Mouse (Mus musculus): Measurements from ENCODE around the gene Aco2. TPM values are rescaled to one million over a fixed set of nuclear protein-coding genes. Genes with fewer than 3 reads are reported as not detected.

Gene Aco2
- polyA plus RNA-seq, 1 experiment from 2014 or later, result 165 TPM

DNA sequence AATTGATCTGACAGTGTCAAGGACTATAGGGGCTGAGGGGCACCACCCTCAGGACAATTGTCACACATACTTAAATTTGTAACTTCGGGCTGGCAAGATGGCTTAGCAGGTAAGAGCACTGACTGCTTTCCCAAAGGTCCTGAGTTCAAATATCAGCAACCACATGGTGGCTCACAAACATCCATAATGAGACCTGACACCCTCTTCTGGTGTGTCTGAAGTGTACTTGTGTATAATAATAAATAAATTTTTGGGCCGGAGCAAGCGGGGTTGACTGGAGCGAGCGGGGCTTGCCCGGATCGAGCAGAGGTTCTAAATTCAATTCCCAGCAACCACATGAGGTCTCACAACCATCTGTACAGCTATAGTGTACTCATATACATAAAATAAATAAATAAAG lies 31.8 kb upstream of the Aco2 start:
- WGBS, result 90% methylated on average over 7 of the region's 7 CpGs
- Histone ChIP-seq H3K27ac (replicated peaks; ENCODE audit: low read depth, low read length) (no peak overlapping the region), H3K9ac (ENCODE audit: low read depth, low read length) (no peak overlapping the region), H3K4me2 (ENCODE audit: low read depth, low read length) (no peak overlapping the region), H3K27me3 (replicated peaks; ENCODE audit: control insufficient read depth, insufficient read depth, low read length) (no peaks in the 10 kb centered on the region), H3K4me1 (ENCODE audit: control insufficient read depth, insufficient read depth, low read length) (peaks cover 18% of the 10 kb centered on the region), H3K4me3 (ENCODE audit: low read depth, low read length) (no peak overlapping the region), H3K36me3 (ENCODE audit: control insufficient read depth, insufficient read depth, low read length) (no peaks in the 10 kb centered on the region), H3K9me3 (ENCODE audit: control insufficient read depth, low read length) (no peaks in the 10 kb centered on the region)
- no peak for ATAC-seq (ENCODE audit: low read depth)
- DNase-seq (ENCODE audit: low spot score), result no peak

- H3K9ac ChIP-seq (ENCODE audit: low read depth, low read length), result no peak overlapping the region
- H3K4me1 ChIP-seq (ENCODE audit: control insufficient read depth, insufficient read depth, low read length), result peaks cover 5% of the 10 kb centered on the region; the same call in 1 of the 2 replicates
- WGBS, result 88% methylated on average over 7 of the region's 7 CpGs
- 0 out of 2 replicates have a peak, but pooled peaks cover 11% of the 10 kb centered on the region for H3K36me3 ChIP-seq (ENCODE audit: control insufficient read depth, insufficient read depth, low read length)
- no peak overlapping the region for H3K4me3 ChIP-seq (ENCODE audit: low read depth, low read length)
- H3K4me2 ChIP-seq (ENCODE audit: low read depth, low read length), result no peak overlapping the region
- DNase-seq (ENCODE audit: low spot score), result no peak
- no peak for ATAC-seq (ENCODE audit: low read depth)
- H3K9me3 ChIP-seq (ENCODE audit: control insufficient read depth, low read length), result no peaks in the 10 kb centered on the region
- no peak overlapping the region for H3K27ac ChIP-seq (replicated peaks; ENCODE audit: low read depth, low read length)
- H3K27me3 ChIP-seq (replicated peaks; ENCODE audit: control insufficient read depth, insufficient read depth, low read length), result no peaks in the 10 kb centered on the region
Measured at GRCm38 (mm10) chr15:81842275-81842674, 29.8 kb upstream of the Aco2 start.

DNA sequence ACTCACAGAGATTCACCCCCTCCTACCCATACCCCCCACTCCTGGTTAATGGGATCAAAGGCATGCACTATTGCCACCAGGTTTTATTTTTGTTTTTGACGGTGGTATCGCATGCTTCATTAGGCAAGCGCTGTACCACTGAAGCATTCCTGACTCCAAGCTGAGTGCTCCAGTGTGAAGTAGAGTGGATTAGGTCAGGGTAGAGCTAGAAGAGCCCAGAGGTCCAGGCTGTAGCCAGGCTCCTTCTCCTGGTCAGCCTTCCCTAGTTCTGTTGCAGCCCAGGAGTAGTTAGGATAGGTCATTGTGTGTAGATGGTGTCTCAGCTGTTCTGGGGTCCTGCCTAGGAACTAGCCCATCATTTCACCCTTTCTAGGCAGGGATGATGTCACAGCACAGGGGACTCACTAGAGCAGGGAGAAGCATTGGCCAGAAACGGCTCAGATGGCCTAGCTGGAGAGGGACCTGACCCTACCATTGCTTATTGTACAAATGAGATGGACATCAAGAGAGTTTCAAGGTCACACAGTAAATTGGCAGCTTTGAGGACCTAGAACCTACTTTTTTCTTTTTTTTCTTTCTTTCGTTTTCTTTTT lies 27.0 kb upstream of the Aco2 start:
- H3K36me3 ChIP-seq (ENCODE audit: control insufficient read depth, insufficient read depth, low read length), result peaks cover 30% of the 10 kb centered on the region
- no peaks in the 10 kb centered on the region for H3K27me3 ChIP-seq (replicated peaks; ENCODE audit: control insufficient read depth, insufficient read depth, low read length)
- no peak overlapping the region for H3K4me3 ChIP-seq (ENCODE audit: low read depth, low read length)
- ATAC-seq (ENCODE audit: low read depth) (no peak), DNase-seq (ENCODE audit: low spot score) (no peak)
- no peak overlapping the region for H3K27ac ChIP-seq (replicated peaks; ENCODE audit: low read depth, low read length)
- H3K9me3 ChIP-seq (ENCODE audit: control insufficient read depth, low read length), result no peaks in the 10 kb centered on the region
- WGBS, result 70% methylated on average over 5 of the region's 5 CpGs
- no peaks in the 10 kb centered on the region for H3K4me1 ChIP-seq (ENCODE audit: control insufficient read depth, insufficient read depth, low read length)
- H3K4me2 ChIP-seq (ENCODE audit: low read depth, low read length), result no peak overlapping the region
- no peak overlapping the region for H3K9ac ChIP-seq (ENCODE audit: low read depth, low read length)

DNA sequence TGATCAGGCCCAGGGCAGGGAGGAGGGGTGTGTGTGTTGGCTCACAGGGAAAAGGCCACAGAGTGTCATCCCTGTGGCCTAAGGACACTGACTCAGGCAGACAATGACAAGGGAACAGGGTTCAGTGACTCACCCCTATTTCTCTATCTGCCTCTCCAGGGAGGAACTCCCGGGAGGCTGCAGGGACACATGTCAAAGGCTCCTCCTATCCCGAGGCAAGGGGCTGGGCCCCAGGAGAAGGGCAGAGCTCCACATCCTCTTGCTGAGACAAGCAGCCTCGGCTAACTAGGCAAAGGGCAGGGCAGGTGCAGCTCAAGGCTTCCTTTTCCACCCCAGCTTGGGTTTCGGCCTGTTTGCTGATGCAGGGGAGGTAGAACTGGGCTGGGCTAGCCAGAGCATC lies 26.4 kb upstream of the Aco2 start:
- Histone ChIP-seq H3K4me3 (ENCODE audit: low read depth, low read length) (no peak overlapping the region), H3K9ac (ENCODE audit: low read depth, low read length) (no peak overlapping the region), H3K9me3 (ENCODE audit: control insufficient read depth, low read length) (no peaks in the 10 kb centered on the region), H3K27ac (replicated peaks; ENCODE audit: low read depth, low read length) (no peak overlapping the region), H3K4me1 (ENCODE audit: control insufficient read depth, insufficient read depth, low read length) (no peaks in the 10 kb centered on the region), H3K36me3 (ENCODE audit: control insufficient read depth, insufficient read depth, low read length) (peaks cover 36% of the 10 kb centered on the region), H3K27me3 (replicated peaks; ENCODE audit: control insufficient read depth, insufficient read depth, low read length) (no peaks in the 10 kb centered on the region), H3K4me2 (ENCODE audit: low read depth, low read length) (no peak overlapping the region)
- peak; percentile 62 for DNase-seq (ENCODE audit: low spot score)
- ATAC-seq (ENCODE audit: low read depth), result 0 out of 2 replicates have a peak, but pooled peaks have one; percentile 59
- 33% methylated on average over 4 of the region's 4 CpGs for WGBS

GRCm38 (mm10) chr15:81846755-81847154 lies 25.4 kb upstream of the Aco2 start:
- 90% methylated on average over 9 of the region's 9 CpGs for WGBS
- H3K4me1 ChIP-seq (ENCODE audit: control insufficient read depth, insufficient read depth, low read length), result no peaks in the 10 kb centered on the region
- no peaks in the 10 kb centered on the region for H3K27me3 ChIP-seq (replicated peaks; ENCODE audit: control insufficient read depth, insufficient read depth, low read length)
- no peak overlapping the region for H3K4me3 ChIP-seq (ENCODE audit: low read depth, low read length)
- H3K4me2 ChIP-seq (ENCODE audit: low read depth, low read length), result no peak overlapping the region
- no peak overlapping the region for H3K9ac ChIP-seq (ENCODE audit: low read depth, low read length)
- H3K36me3 ChIP-seq (ENCODE audit: control insufficient read depth, insufficient read depth, low read length), result peaks cover 46% of the 10 kb centered on the region
- no peak overlapping the region for H3K27ac ChIP-seq (replicated peaks; ENCODE audit: low read depth, low read length)
- DNase-seq (ENCODE audit: low spot score) (no peak), ATAC-seq (ENCODE audit: low read depth) (no peak)
- no peaks in the 10 kb centered on the region for H3K9me3 ChIP-seq (ENCODE audit: control insufficient read depth, low read length)

DNA sequence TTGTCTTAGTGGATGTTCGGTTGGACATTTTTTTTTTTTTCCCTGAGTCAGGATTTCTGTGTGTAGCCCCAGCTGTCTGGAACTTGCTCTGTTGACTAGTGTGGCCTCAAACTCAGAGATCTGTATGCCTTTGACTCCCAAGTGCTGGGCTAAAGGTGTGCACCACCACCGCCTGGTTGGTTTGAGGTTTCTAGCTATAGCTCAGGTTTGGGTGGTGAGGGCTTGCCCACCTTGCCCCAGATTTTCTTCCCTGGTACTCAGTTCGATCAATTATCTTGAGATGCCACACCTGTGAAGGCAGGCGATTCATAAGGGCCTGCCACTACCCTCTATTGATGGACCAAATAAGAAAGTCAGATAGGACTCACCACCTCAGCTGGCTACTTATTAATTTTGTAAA lies 24.9 kb upstream of the Aco2 start:
- peaks cover 50% of the 10 kb centered on the region for H3K36me3 ChIP-seq (ENCODE audit: control insufficient read depth, insufficient read depth, low read length)
- no peak overlapping the region for H3K27ac ChIP-seq (replicated peaks; ENCODE audit: low read depth, low read length)
- no peaks in the 10 kb centered on the region for H3K9me3 ChIP-seq (ENCODE audit: control insufficient read depth, low read length)
- DNase-seq (ENCODE audit: low spot score) (no peak), ATAC-seq (ENCODE audit: low read depth) (no peak)
- no peak overlapping the region for H3K4me2 ChIP-seq (ENCODE audit: low read depth, low read length)
- H3K27me3 ChIP-seq (replicated peaks; ENCODE audit: control insufficient read depth, insufficient read depth, low read length), result no peaks in the 10 kb centered on the region
- no peak overlapping the region for H3K4me3 ChIP-seq (ENCODE audit: low read depth, low read length)
- H3K9ac ChIP-seq (ENCODE audit: low read depth, low read length), result no peak overlapping the region
- H3K4me1 ChIP-seq (ENCODE audit: control insufficient read depth, insufficient read depth, low read length), result no peaks in the 10 kb centered on the region
- 81% methylated on average over 4 of the region's 4 CpGs for WGBS

- Histone ChIP-seq H3K27ac (replicated peaks; ENCODE audit: low read depth, low read length) (no peak overlapping the region), H3K4me1 (ENCODE audit: control insufficient read depth, insufficient read depth, low read length) (no peaks in the 10 kb centered on the region), H3K9ac (ENCODE audit: low read depth, low read length) (no peak overlapping the region), H3K36me3 (ENCODE audit: control insufficient read depth, insufficient read depth, low read length) (peaks cover 56% of the 10 kb centered on the region), H3K9me3 (ENCODE audit: control insufficient read depth, low read length) (no peaks in the 10 kb centered on the region), H3K4me3 (ENCODE audit: low read depth, low read length) (no peak overlapping the region), H3K27me3 (replicated peaks; ENCODE audit: control insufficient read depth, insufficient read depth, low read length) (no peaks in the 10 kb centered on the region), H3K4me2 (ENCODE audit: low read depth, low read length) (no peak overlapping the region)
- ATAC-seq (ENCODE audit: low read depth), result no peak
- DNase-seq (ENCODE audit: low spot score), result no peak
- 83% methylated on average over 5 of the region's 5 CpGs for WGBS
Measured at GRCm38 (mm10) chr15:81847861-81848260, 24.2 kb upstream of the Aco2 start.

DNA sequence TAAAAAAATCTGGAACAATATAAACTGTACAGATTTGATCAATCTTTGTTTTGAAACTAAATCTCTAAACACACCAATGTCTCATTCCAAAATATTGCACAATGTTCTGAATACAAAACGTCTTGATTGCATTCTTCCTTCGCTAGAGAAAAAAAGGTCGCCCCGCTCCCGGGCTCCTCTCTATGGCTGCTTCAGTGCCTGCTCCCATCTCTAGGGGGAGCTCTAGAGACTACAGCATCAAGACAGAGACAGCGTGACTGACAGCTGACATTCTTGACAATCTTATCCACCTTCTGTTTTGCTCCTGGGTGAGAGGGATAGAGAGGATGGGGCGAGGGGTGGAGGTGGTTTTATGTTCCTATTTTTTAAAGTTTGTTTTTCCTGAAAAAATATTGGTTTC lies 23.8 kb upstream of the Aco2 start:
- Histone ChIP-seq H3K9me3 (ENCODE audit: control insufficient read depth, low read length) (no peaks in the 10 kb centered on the region), H3K4me2 (ENCODE audit: low read depth, low read length) (no peak overlapping the region), H3K27me3 (replicated peaks; ENCODE audit: control insufficient read depth, insufficient read depth, low read length) (no peaks in the 10 kb centered on the region), H3K9ac (ENCODE audit: low read depth, low read length) (no peak overlapping the region), H3K27ac (replicated peaks; ENCODE audit: low read depth, low read length) (no peak overlapping the region), H3K4me3 (ENCODE audit: low read depth, low read length) (no peak overlapping the region), H3K4me1 (ENCODE audit: control insufficient read depth, insufficient read depth, low read length) (no peaks in the 10 kb centered on the region), H3K36me3 (ENCODE audit: control insufficient read depth, insufficient read depth, low read length) (peaks cover 59% of the 10 kb centered on the region)
- WGBS, result 38% methylated on average over 7 of the region's 7 CpGs
- ATAC-seq (ENCODE audit: low read depth) (no peak), DNase-seq (ENCODE audit: low spot score) (peak; percentile 63)

DNA sequence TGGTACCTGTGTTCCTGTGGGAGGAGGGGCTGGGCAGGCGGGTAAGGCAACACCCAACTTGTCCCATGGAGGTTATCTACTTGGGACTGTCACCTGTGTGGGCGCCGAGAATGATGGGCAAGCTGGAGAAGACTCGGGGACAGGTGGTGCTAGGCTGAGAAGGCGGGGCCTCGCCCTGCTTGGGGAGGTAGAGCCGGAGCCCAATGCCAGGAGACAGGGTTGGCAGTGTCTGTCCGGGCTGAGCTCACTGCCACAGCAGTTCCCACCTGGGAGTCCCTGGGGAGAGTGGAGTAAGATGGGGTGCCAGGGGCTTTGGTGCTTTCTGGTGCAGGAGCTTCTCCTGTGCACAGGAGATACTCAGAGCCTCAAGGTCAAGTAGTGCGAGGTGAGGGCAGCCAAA lies 23.0 kb upstream of the Aco2 start:
- H3K4me1 ChIP-seq (ENCODE audit: control insufficient read depth, insufficient read depth, low read length), result no peaks in the 10 kb centered on the region
- DNase-seq (ENCODE audit: low spot score), result no peak
- no peak overlapping the region for H3K27ac ChIP-seq (replicated peaks; ENCODE audit: low read depth, low read length)
- no peak overlapping the region for H3K4me2 ChIP-seq (ENCODE audit: low read depth, low read length)
- WGBS, result 86% methylated on average over 9 of the region's 9 CpGs
- no peaks in the 10 kb centered on the region for H3K27me3 ChIP-seq (replicated peaks; ENCODE audit: control insufficient read depth, insufficient read depth, low read length)
- no peak overlapping the region for H3K9ac ChIP-seq (ENCODE audit: low read depth, low read length)
- H3K36me3 ChIP-seq (ENCODE audit: control insufficient read depth, insufficient read depth, low read length), result peaks cover 59% of the 10 kb centered on the region
- H3K4me3 ChIP-seq (ENCODE audit: low read depth, low read length), result no peak overlapping the region
- no peak for ATAC-seq (ENCODE audit: low read depth)
- no peaks in the 10 kb centered on the region for H3K9me3 ChIP-seq (ENCODE audit: control insufficient read depth, low read length)
